Mouse (Mus musculus): Measurements from ENCODE around the gene Fzd5. TPM values are rescaled to one million over a fixed set of nuclear protein-coding genes. Genes with fewer than 3 reads are reported as not detected.

Fzd5 gene
- polyA plus RNA-seq (2015; fragmentation: Nextera tagmentation; extraction: Ambion mirVana) = 0.94 and 0.99 TPM in 2 replicates

- peak; percentile 92 for ATAC-seq
- peak; percentile 98 for DNase-seq
- TF ChIP-seq CTCF (IDR thresholded peaks at IDR 0.05; ENCODE audit: low read depth) = peak; percentile 55
- 0 out of 2 replicates have a peak, but pooled peaks have one; percentile 48 for TF ChIP-seq EP300 (IDR thresholded peaks at IDR 0.05; ENCODE audit: low read depth)
- Histone ChIP-seq H3K4me1 (ENCODE audit: insufficient read depth) (peaks cover 51% of the 10 kb centered on the region), H3K4me2 (ENCODE audit: low read depth, low read length) (peak within 1 kb of the TSS; percentile 99), H3K9me3 (ENCODE audit: low read length) (no peaks in the 10 kb centered on the region), H3K9ac (replicated peaks) (peak within 1 kb of the TSS; percentile 80), H3K36me3 (replicated peaks; ENCODE audit: insufficient read depth, low read length) (peaks cover 8% of the 10 kb centered on the region; the same call in 1 of the 2 replicates), H3K27me3 (ENCODE audit: insufficient read depth, low read length) (peaks cover 10% of the 10 kb centered on the region), H3K27ac (ENCODE audit: low read depth) (peak within 1 kb of the TSS; percentile 86), H3K4me3 (ENCODE audit: low read depth, low read length) (peak within 1 kb of the TSS; percentile 88)
- under 1% methylated on average over 26 of the region's 73 CpGs for WGBS (ENCODE audit: insufficient replicate concordance)
Observed at GRCm38 (mm10) chr1:64737502-64738179, at the start of gene Fzd5. TSS of gene Fzd5 (minus strand) at chr1:64737751.

- 83% methylated on average over 12 of the region's 12 CpGs for WGBS (ENCODE audit: insufficient replicate concordance)
- TF ChIP-seq EP300 (IDR thresholded peaks at IDR 0.05; ENCODE audit: low read depth) (no peak), CTCF (IDR thresholded peaks at IDR 0.05; ENCODE audit: low read depth) (no peak)
- no peak overlapping the region for H3K4me3 ChIP-seq (ENCODE audit: low read depth, low read length)
Observed at GRCm38 (mm10) chr1:64779863-64780262, 42.3 kb upstream of the Fzd5 start.

GRCm38 (mm10) chr1:64779415-64779814 is 41.9 kb upstream of the Fzd5 start:
- TF ChIP-seq EP300 (IDR thresholded peaks at IDR 0.05; ENCODE audit: low read depth) (no peak), CTCF (IDR thresholded peaks at IDR 0.05; ENCODE audit: low read depth) (no peak)
- Histone ChIP-seq H3K9me3 (ENCODE audit: low read length) (no peaks in the 10 kb centered on the region), H3K36me3 (replicated peaks; ENCODE audit: insufficient read depth, low read length) (no peaks in the 10 kb centered on the region), H3K9ac (replicated peaks) (no peak overlapping the region), H3K4me3 (ENCODE audit: low read depth, low read length) (no peak overlapping the region), H3K4me2 (ENCODE audit: low read depth, low read length) (no peak overlapping the region), H3K27ac (ENCODE audit: low read depth) (no peak overlapping the region), H3K4me1 (ENCODE audit: insufficient read depth) (no peaks in the 10 kb centered on the region), H3K27me3 (ENCODE audit: insufficient read depth, low read length) (no peaks in the 10 kb centered on the region)
- ATAC-seq (no peak), DNase-seq (no peak)
- WGBS (ENCODE audit: insufficient replicate concordance) = 55% methylated on average over 5 of the region's 5 CpGs

More at GRCm38 (mm10) chr1:64779863-64780262, 42.3 kb upstream of the Fzd5 start:
- Histone ChIP-seq H3K27ac (ENCODE audit: low read depth) (no peak overlapping the region), H3K4me1 (ENCODE audit: insufficient read depth) (no peaks in the 10 kb centered on the region), H3K4me2 (ENCODE audit: low read depth, low read length) (no peak overlapping the region), H3K27me3 (ENCODE audit: insufficient read depth, low read length) (no peaks in the 10 kb centered on the region), H3K9ac (replicated peaks) (no peak overlapping the region), H3K36me3 (replicated peaks; ENCODE audit: insufficient read depth, low read length) (no peaks in the 10 kb centered on the region), H3K9me3 (ENCODE audit: low read length) (no peaks in the 10 kb centered on the region)
- ATAC-seq (no peak), DNase-seq (no peak)

GRCm38 (mm10) chr1:64773305-64773704 is 35.8 kb upstream of the Fzd5 start:
- Histone ChIP-seq H3K27me3 (ENCODE audit: insufficient read depth, low read length) (no peaks in the 10 kb centered on the region), H3K4me1 (ENCODE audit: insufficient read depth) (no peaks in the 10 kb centered on the region), H3K27ac (ENCODE audit: low read depth) (no peak overlapping the region), H3K4me2 (ENCODE audit: low read depth, low read length) (no peak overlapping the region), H3K9me3 (ENCODE audit: low read length) (no peaks in the 10 kb centered on the region), H3K36me3 (replicated peaks; ENCODE audit: insufficient read depth, low read length) (no peaks in the 10 kb centered on the region), H3K9ac (replicated peaks) (no peak overlapping the region), H3K4me3 (ENCODE audit: low read depth, low read length) (no peak overlapping the region)
- TF ChIP-seq CTCF (IDR thresholded peaks at IDR 0.05; ENCODE audit: low read depth) (no peak), EP300 (IDR thresholded peaks at IDR 0.05; ENCODE audit: low read depth) (no peak)
- DNase-seq (no peak), ATAC-seq (no peak)
- WGBS (ENCODE audit: insufficient replicate concordance) = 74% methylated on average over 4 of the region's 4 CpGs

DNA sequence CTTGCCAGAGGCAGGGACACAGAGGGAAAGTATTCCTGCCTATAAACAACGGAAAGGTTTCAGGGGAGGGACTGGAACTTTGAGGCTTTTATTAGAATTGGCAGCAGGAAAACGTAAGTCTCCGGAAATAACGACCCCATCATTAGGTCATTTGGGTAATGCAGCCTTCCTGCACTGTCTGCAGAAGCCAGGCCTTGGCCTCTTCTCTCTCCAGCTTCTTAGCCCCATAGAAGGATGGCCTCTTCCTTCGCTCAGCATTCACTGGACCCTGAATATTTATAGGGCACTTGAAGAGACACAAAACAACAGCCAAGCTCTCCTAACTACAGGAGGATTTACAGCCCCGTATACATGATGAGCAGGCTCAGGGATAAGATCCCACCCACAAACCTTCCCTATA is 32.6 kb upstream of the Fzd5 start:
- H3K9me3 ChIP-seq (ENCODE audit: low read length) = no peaks in the 10 kb centered on the region
- no peak overlapping the region for H3K27ac ChIP-seq (ENCODE audit: low read depth)
- H3K4me3 ChIP-seq (ENCODE audit: low read depth, low read length) = no peak overlapping the region
- H3K4me2 ChIP-seq (ENCODE audit: low read depth, low read length) = no peak overlapping the region
- ATAC-seq (no peak), DNase-seq (no peak)
- H3K9ac ChIP-seq (replicated peaks) = no peak overlapping the region
- no peaks in the 10 kb centered on the region for H3K4me1 ChIP-seq (ENCODE audit: insufficient read depth)
- no peak for TF ChIP-seq CTCF (IDR thresholded peaks at IDR 0.05; ENCODE audit: low read depth)
- TF ChIP-seq EP300 (IDR thresholded peaks at IDR 0.05; ENCODE audit: low read depth) = no peak
- WGBS (ENCODE audit: insufficient replicate concordance) = 53% methylated on average over 6 of the region's 6 CpGs
- H3K36me3 ChIP-seq (replicated peaks; ENCODE audit: insufficient read depth, low read length) = no peaks in the 10 kb centered on the region
- no peaks in the 10 kb centered on the region for H3K27me3 ChIP-seq (ENCODE audit: insufficient read depth, low read length)

DNA sequence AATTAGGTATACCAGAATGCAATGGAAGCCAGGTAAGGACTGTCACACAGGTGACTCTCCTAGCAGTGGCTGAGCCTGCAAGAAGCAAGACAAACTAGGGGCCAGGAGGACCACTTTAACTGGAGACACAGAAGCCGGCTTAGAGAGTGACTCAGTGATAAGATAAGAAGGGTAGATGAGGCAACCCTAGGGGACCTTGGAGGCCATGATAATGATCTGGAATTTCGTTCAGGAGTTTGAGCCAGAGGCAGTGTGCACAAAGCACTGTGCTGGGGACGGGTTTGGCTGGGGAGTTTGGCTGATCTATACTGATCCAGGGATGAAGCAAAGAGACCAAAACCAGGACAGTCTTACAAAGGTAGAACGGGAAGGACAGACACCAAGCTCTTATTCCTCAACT is 24.1 kb upstream of the Fzd5 start:
- H3K27ac ChIP-seq (ENCODE audit: low read depth) = no peak overlapping the region
- peaks cover 11% of the 10 kb centered on the region; the same call in 1 of the 2 replicates for H3K4me1 ChIP-seq (ENCODE audit: insufficient read depth)
- no peak overlapping the region for H3K4me2 ChIP-seq (ENCODE audit: low read depth, low read length)
- no peak for TF ChIP-seq CTCF (IDR thresholded peaks at IDR 0.05; ENCODE audit: low read depth)
- no peak for TF ChIP-seq EP300 (IDR thresholded peaks at IDR 0.05; ENCODE audit: low read depth)
- 52% methylated on average over 4 of the region's 4 CpGs for WGBS (ENCODE audit: insufficient replicate concordance)
- H3K9ac ChIP-seq (replicated peaks) = no peak overlapping the region
- no peak overlapping the region for H3K4me3 ChIP-seq (ENCODE audit: low read depth, low read length)
- H3K36me3 ChIP-seq (replicated peaks; ENCODE audit: insufficient read depth, low read length) = no peaks in the 10 kb centered on the region
- no peak for DNase-seq
- no peaks in the 10 kb centered on the region for H3K27me3 ChIP-seq (ENCODE audit: insufficient read depth, low read length)
- H3K9me3 ChIP-seq (ENCODE audit: low read length) = no peaks in the 10 kb centered on the region
- ATAC-seq = no peak

Data from liver, postnatal 0 days (tissue).